Mouse (Mus musculus) brain, embryonic 14.5 days (tissue): ENCODE data around the gene Nbeal2.

ENCODE experiments used
- CTCF ChIP-seq: fragments of 200-500 bp; IDR thresholded peaks from 2 replicates; pipeline ENCODE4 v1.5.1; 2012; ENCODE audit warnings: inconsistent platforms, mild to moderate bottlenecking, moderate library complexity, borderline replicate concordance; ENCODE audit not compliant: insufficient read depth, insufficient read length; ENCODE audit errors: extremely low read depth
- POLR2A ChIP-seq: fragments of 200-500 bp; IDR thresholded peaks from 2 replicates; pipeline ENCODE4 v1.6.1; 2012; ENCODE audit warnings: mild to moderate bottlenecking, inconsistent platforms, borderline replicate concordance; ENCODE audit not compliant: poor library complexity, insufficient read depth, insufficient read length, severe bottlenecking; ENCODE audit errors: extremely low read depth

GRCm38 (mm10) chr9:110662844-110663243 is 8.9 kb upstream of the Nbeal2 start:
- TF ChIP-seq CTCF (no peak), POLR2A (no peak)
